Mouse (Mus musculus) layer of hippocampus, postnatal 14 days (tissue): ENCODE measurements at regions not wholly inside any gene's neighbourhood (a gene's known extent, or its start where the extent isn't known, plus 50 kb on each side); places are given as distances from the start of the nearest gene placed in this dataset.

Experiments
- DNase-seq, 2 experiments: peaks; one replicate each; pipeline ENCODE4 v3.0.0; 2021 to 2022; ENCODE audit warnings: low spot score in 2 of 2, mixed read lengths in 1 of 2

DNA sequence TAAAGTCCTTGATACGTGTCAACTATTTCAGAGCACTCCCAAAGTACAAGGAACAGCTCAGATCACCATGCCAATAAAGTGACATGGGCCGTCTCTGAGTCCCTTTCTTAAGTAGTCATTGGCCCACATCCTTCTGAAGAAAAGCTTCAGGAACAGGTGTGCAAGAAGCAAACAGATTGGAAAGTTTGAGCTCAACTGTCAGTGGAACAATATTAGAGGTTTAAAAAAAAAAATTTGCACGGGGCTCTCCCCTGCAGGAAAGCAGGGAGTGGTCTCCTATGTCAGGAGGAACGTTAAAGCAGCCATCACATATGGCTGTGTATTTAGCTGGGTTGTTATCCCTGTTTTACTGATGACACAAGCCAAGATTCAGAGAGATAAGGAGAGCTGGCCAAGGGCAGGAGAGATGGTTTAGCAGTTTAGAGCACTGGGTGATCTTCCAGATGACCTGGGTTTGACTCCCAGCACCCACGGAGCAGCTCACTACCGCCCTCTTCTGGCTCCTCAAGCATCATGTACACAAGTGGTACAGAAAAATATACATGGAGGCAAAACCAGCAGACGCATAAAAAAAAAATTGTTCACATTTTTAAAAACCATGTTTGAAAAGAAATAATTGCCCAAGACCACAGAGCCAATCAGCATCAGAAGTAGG, 318.3 kb upstream of the Clint1 start:
- no peak for DNase-seq

- no peak for DNase-seq
Measured at GRCm38 (mm10) chr11:45535501-45536025, 316.3 kb upstream of the Clint1 start.

- DNase-seq: no peak
Measured at GRCm38 (mm10) chr11:45538011-45538410, 313.8 kb upstream of the Clint1 start.

GRCm38 (mm10) chr11:45539459-45539858, 312.4 kb upstream of the Clint1 start:
- peak; percentile 60 to 88 for DNase-seq

GRCm38 (mm10) chr11:45544531-45544930, 307.3 kb upstream of the Clint1 start:
- no peak for DNase-seq

- DNase-seq: peak in 1 of 2 experiments; percentile 7
Measured at GRCm38 (mm10) chr11:45545896-45546626, 305.8 kb upstream of the Clint1 start.

GRCm38 (mm10) chr11:45546861-45547260, 305.0 kb upstream of the Clint1 start:
- DNase-seq: no peak

DNA sequence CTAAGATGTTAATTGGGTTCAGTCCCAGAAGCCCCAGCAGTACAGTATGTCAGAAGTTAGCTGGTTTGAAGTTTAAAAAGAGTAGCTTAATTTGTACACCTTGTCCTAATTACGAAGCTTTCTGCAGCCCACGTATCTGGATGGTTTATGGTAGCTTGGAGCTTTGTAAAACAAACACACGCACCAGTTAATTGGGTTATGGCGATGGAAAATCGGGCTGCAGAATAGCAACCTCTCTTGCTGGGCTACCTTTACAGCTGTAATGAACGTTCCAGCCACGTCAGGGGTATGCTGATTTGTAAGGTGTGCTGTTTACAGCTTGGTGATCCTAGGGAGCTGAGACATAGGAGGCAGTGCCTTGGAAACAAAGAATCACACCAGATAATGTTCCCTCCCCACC, 301.5 kb upstream of the Clint1 start:
- DNase-seq: no peak

- DNase-seq: peak; percentile 50 to 70
Measured at GRCm38 (mm10) chr11:45577469-45578154, 274.2 kb upstream of the Clint1 start.

GRCm38 (mm10) chr11:45592335-45592734, 259.5 kb upstream of the Clint1 start:
- no peak for DNase-seq

GRCm38 (mm10) chr11:45592890-45593642, 258.8 kb upstream of the Clint1 start:
- DNase-seq: no peak

GRCm38 (mm10) chr11:45595372-45595771, 256.5 kb upstream of the Clint1 start:
- DNase-seq: peak in 1 of 2 experiments; percentile 13

GRCm38 (mm10) chr11:45621824-45622223, 230.0 kb upstream of the Clint1 start:
- DNase-seq: no peak

DNA sequence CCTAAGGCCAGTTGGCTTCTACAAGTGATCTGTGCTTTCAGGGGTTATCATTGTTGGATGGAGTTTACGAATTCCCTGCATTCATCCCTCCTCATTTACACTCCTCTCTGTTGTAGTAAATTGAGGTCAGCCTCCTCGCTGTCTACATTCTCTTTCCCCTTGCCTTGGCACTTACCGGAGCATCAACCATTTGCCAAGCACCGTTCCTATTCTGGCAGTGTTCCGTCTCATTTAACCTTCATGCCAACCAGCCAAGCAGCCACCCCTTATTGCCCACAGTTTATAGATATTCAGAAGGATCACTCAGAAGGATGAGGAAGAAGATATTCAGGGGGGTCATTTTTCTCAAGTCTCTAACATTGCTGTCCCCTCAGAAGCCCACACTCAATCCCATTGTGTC, 229.2 kb upstream of the Clint1 start:
- DNase-seq: no peak

DNA sequence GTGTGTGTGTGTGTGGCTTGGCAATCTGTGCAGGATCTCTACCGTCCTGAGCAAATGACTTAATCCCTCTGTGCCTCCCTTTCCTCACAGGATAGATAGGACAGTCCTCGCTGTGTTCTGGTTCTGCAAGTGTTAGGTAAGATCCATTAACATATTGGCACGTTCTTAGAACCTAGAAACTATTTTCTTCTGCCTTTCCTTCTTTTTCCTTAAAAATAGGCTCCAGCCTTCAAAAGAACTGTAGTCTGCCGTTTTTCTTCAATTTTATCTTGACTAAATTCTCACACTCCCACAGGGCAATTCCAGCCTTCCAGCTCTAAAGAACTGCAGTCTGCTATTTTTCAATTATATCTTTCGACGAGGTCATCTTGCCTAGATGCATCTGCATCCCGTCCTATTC, 227.6 kb upstream of the Clint1 start:
- DNase-seq: no peak

- DNase-seq: no peak
Measured at GRCm38 (mm10) chr11:45629250-45629649, 222.6 kb upstream of the Clint1 start.

- DNase-seq: no peak
Measured at GRCm38 (mm10) chr11:45634535-45635235, 217.2 kb upstream of the Clint1 start.

GRCm38 (mm10) chr11:45635896-45636295, 216.0 kb upstream of the Clint1 start:
- no peak for DNase-seq

DNA sequence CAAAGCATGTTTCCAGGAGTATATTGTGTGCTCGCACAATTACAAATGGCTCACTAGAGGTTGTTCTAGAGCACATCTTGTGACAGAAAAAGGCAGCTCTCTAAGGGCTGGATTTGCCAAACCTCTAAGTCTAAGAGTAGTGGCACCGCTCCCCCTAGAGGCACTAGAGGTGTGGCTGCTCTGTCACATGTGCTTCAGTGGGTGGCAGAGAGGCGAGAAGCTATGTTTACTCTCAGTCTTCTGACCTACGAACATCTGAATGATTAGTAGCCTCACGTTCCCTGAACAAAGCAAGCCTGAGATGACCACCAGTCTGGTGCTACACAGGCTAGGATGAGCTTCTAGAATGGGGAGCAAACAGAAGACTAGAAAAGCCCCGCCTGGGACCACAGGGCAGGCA, 212.6 kb upstream of the Clint1 start:
- DNase-seq: no peak

- DNase-seq: no peak
Measured at GRCm38 (mm10) chr11:45642142-45642756, 209.6 kb upstream of the Clint1 start.
